Mouse (Mus musculus) C2C12 (cell line): ENCODE results near the gene Cd180. TPM values are rescaled to one million over a fixed set of nuclear protein-coding genes. Genes with fewer than 3 reads are reported as not detected.
A peak's percentile ranks its signal among the peaks of the same experiment; 100 is the strongest.

Experiments
- H3K27me3 ChIP-seq: one replicate; pipeline ENCODE4 v1.6.1; 2011; ENCODE audit not compliant: control insufficient read depth, insufficient read depth, insufficient read length
- H3K36me3 ChIP-seq: one replicate; pipeline ENCODE4 v1.6.1; 2011; ENCODE audit not compliant: control insufficient read depth, insufficient read depth
- H3K4me3 ChIP-seq: one replicate; pipeline ENCODE4 v1.5.1; 2011; ENCODE audit warnings: mild to moderate bottlenecking, control low read depth; ENCODE audit not compliant: poor library complexity, insufficient read depth, severe bottlenecking
- H3K79me2 ChIP-seq: one replicate; pipeline ENCODE4 v1.6.1; 2011; ENCODE audit not compliant: control insufficient read depth, insufficient read depth
- H3K79me3 ChIP-seq: one replicate; pipeline ENCODE4 v1.6.1; 2011; ENCODE audit warnings: low read depth, control low read depth
- H3ac ChIP-seq: one replicate; pipeline ENCODE3; 2011; ENCODE audit warnings: low read depth; ENCODE audit not compliant: control insufficient read depth, insufficient read length
- CEBPB ChIP-seq: IDR thresholded peaks from one replicate; pipeline ENCODE4 v1.6.1; 2011; ENCODE audit warnings: low read depth, mild to moderate bottlenecking, control low read depth, moderate library complexity
- CTCF ChIP-seq: IDR thresholded peaks from one replicate; pipeline ENCODE4 v1.5.1; 2011; ENCODE audit not compliant: control insufficient read depth, insufficient read depth, insufficient read length
- FOSL1 ChIP-seq: IDR thresholded peaks from one replicate; pipeline ENCODE4 v1.8.0; 2011; ENCODE audit warnings: mild to moderate bottlenecking, low read length; ENCODE audit not compliant: poor library complexity, insufficient read depth, severe bottlenecking
- MAX ChIP-seq: IDR thresholded peaks from one replicate; pipeline ENCODE4 v1.6.1; 2011; ENCODE audit warnings: mild to moderate bottlenecking, control low read depth
- MYOD1 ChIP-seq: IDR thresholded peaks from one replicate; pipeline ENCODE4 v1.6.1; 2011; ENCODE audit warnings: low read depth; ENCODE audit not compliant: control insufficient read depth, insufficient read length
- MYOG ChIP-seq: IDR thresholded peaks from one replicate; pipeline ENCODE4 v1.6.1; 2011; ENCODE audit not compliant: control insufficient read depth, insufficient read length; ENCODE audit errors: extremely low read depth
- USF1 ChIP-seq: IDR thresholded peaks from one replicate; pipeline ENCODE4 v1.6.1; 2011; ENCODE audit warnings: low read depth, mild to moderate bottlenecking, control low read depth, moderate library complexity
- polyA plus RNA-seq: library from polyadenylated mRNA; unstranded; fragments of >200 nt; fragmentation: generic; extraction: Trizol; gene quantifications from one replicate; pipeline ENCODE4 v1.2.1, GENCODE M21; 2012; ENCODE audit warnings: missing spikeins

Cd180 gene
- polyA plus RNA-seq, 1 experiment, result 0.28 TPM

DNA sequence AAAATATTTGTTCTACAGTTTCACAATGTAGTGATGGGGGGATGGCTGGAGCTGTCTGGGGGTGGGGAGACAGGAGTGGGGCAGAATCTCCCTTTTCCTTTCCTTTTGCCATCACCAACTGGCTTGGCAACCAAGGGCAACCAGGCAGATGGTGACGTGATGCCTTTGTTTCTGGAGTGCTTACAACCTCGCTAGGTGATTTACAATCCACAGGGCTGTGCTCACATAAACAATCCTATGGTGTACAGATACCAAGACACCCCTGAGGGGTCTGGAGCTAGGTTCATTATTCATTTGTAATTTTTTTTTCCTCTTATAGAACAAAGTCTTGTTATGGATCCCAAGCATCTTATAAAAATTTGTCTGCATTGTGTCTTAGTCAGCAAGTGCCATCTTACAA lies 39.7 kb downstream of the Cd180 start:
- no peak overlapping the region for H3K4me3 ChIP-seq
- no peak overlapping the region for H3ac ChIP-seq
- no peaks in the 10 kb centered on the region for H3K79me2 ChIP-seq
- H3K36me3 ChIP-seq, result peaks cover 23% of the 10 kb centered on the region
- TF ChIP-seq MYOD1, result no peak
- no peak for TF ChIP-seq MYOG
- no peak for TF ChIP-seq FOSL1
- no peak for TF ChIP-seq MAX
- TF ChIP-seq CTCF, result no peak
- no peaks in the 10 kb centered on the region for H3K79me3 ChIP-seq
- H3K27me3 ChIP-seq, result no peaks in the 10 kb centered on the region

DNA sequence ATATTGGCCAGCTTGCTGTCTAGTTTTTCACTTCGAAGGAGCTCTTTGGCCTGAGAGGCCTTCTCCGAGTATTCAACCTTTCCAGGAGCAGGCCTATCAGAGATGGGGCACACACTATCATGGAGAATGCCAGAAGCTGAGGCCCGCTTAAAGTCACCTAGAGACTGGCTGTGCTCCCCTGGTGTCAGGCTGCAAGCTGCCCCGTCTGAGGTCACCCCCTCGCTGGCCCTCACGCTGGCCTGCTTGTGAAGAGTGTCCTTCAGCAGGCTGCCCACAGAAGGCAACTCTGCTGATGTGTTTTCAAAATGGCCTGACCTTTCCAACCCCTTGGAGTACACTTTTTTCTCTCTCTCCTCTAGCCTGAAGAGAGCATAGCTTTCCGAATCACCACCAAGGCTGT lies 44.5 kb downstream of the Cd180 start:
- Histone ChIP-seq H3K27me3 (no peaks in the 10 kb centered on the region), H3ac (no peak overlapping the region), H3K79me2 (no peaks in the 10 kb centered on the region), H3K4me3 (no peak overlapping the region), H3K79me3 (no peaks in the 10 kb centered on the region), H3K36me3 (peaks cover 51% of the 10 kb centered on the region)
- TF ChIP-seq FOSL1 (no peak), MYOG (no peak), CEBPB (no peak), CTCF (no peak), USF1 (no peak), MYOD1 (no peak), MAX (no peak)

DNA sequence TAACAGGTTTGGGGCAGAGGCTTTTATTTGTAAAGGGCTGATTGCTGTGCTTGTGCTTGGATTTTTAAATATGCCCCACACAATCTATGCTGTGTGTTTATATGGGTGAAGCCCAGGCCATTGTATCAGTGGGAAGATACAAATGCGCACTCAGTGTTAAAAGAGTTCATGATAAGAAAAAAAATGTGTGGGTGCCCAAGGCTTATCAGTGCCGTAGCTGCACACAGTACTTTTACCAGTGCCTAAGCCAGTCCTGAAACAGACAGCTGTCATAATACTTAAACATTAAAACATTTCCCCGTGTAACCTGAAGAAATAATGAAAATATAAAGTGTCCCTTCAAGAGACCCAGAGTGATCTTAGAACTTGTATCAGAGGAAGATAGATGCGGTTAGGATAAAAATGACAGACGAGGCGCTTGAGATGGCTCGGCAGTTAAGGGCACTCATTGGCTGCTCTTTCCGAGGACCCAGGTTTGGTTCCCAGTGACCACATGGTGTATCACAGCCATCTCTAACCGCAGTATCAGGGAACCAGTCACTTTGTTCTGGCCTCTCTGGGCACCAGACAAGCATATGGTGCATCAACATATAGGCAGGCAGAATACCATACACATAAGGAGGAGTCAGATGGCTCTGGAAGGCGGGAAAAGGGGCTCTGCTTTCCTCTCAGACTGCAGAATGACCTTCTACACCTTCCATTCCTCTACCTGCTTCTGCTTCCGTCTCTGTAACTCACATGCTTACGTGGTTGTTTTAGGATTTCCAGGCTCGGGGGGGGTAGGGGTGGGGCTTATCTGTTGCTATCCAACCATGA lies 46.6 kb downstream of the Cd180 start:
- H3K79me3 ChIP-seq, result no peaks in the 10 kb centered on the region
- peaks cover 65% of the 10 kb centered on the region for H3K36me3 ChIP-seq
- no peak for TF ChIP-seq USF1
- no peak for TF ChIP-seq MAX
- TF ChIP-seq FOSL1, result no peak
- TF ChIP-seq CTCF, result no peak
- no peak for TF ChIP-seq CEBPB
- no peak for TF ChIP-seq MYOD1
- no peak for TF ChIP-seq MYOG
- H3K27me3 ChIP-seq, result no peaks in the 10 kb centered on the region
- no peaks in the 10 kb centered on the region for H3K79me2 ChIP-seq
- no peak overlapping the region for H3ac ChIP-seq
- no peak overlapping the region for H3K4me3 ChIP-seq

DNA sequence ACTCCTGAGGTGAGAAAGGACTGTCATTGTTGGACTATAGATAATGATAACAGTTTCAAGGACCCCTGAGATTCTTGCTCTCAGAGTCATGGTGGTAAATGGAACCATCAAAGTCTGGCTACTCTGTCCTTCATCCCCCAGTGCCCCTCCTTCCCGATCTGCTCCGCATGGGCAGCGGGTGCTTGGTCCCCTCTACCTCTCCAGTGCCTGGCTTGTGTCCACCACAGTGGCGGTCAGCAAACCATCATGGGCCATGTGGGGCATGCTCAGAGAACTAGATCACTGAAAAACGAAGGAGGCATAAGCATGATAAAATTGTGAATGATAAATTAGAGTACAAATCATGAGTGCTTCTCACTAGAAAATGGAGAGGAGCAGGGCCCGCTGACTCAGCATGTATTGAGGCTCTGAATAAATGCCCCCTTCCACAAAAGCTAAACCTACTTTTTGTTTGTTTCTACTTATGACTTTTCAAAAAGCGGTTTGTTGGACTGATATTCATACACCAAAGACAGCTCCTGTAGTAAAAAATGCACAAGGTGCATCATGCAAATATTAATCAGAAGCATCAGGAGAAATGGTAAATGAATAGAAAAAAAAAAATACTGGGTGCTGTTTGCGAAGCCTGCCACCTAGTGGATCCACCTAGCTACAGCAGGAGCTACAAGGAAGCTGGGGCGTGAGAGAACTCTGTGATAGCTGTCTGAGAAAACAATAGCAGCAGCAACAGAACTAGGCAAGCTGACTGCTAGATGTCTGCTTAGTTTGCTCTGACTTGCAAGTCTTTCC lies 51.3 kb downstream of the Cd180 start:
- H3K4me3 ChIP-seq, result no peak overlapping the region
- H3K27me3 ChIP-seq, result no peaks in the 10 kb centered on the region
- H3K79me2 ChIP-seq, result no peaks in the 10 kb centered on the region
- H3K79me3 ChIP-seq, result no peaks in the 10 kb centered on the region
- TF ChIP-seq CTCF, result peak; percentile 62
- no peak for TF ChIP-seq MAX
- peaks cover 54% of the 10 kb centered on the region for H3K36me3 ChIP-seq
- H3ac ChIP-seq, result no peak overlapping the region

DNA sequence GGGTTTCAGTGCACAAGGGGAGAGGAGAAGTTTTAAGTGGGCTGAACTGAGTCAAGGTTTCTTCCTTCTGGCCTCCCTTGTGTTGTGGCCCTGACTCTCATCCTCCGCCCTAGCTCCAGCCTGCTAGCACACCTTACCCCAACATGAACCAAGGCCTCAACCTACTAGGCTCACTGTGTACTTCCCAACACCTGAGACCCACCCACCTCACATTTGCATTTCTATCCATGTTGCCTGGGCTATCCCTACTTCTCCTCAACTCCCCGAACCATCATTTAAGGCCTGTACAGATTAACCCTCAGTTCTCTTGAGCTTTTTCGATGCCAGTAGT lies 51.9 kb downstream of the Cd180 start:
- Histone ChIP-seq H3ac (no peak overlapping the region), H3K27me3 (no peaks in the 10 kb centered on the region), H3K36me3 (peaks cover 57% of the 10 kb centered on the region), H3K79me2 (no peaks in the 10 kb centered on the region), H3K4me3 (no peak overlapping the region), H3K79me3 (no peaks in the 10 kb centered on the region)
- TF ChIP-seq CTCF, result no peak
- no peak for TF ChIP-seq CEBPB
- TF ChIP-seq MYOG, result no peak
- no peak for TF ChIP-seq FOSL1
- no peak for TF ChIP-seq MAX
- no peak for TF ChIP-seq USF1
- no peak for TF ChIP-seq MYOD1
